Mouse (Mus musculus) G1E (cell line): ENCODE measurements around the gene Wrap73.

Source experiments
- CTCF ChIP-seq: IDR thresholded peaks from 2 replicates; pipeline ENCODE4 v1.5.1; 2012; ENCODE audit warnings: low read depth, low read length, inconsistent platforms, mixed read lengths
- GATA2 ChIP-seq: IDR thresholded peaks from 2 replicates; pipeline ENCODE4 v1.6.1; 2012; ENCODE audit warnings: low read depth, low read length, inconsistent platforms, borderline replicate concordance

DNA sequence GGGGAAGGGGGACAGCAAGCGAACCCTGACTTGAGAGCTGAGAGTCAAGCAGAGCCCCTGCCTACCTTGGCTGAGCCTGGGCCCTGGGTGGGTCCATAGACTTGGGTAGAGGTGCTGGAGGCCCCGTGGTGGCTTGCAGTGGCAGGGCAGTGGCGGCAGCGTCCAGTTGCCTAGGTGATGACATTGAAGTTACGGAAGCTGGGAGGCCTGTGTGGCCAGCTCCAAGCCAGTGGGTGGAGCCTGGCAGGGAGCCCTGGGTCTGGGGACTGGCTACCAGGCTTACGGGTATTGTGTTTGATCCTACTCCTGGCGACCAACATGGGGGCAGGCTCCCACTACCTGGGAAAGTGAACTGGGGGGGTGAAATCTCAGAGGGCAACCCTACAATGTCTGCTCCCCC lies 25.8 kb upstream of the Wrap73 start:
- no peak for TF ChIP-seq CTCF
- no peak for TF ChIP-seq GATA2
